Mouse (Mus musculus): Measurements from ENCODE around the gene Smyd3.

DNA sequence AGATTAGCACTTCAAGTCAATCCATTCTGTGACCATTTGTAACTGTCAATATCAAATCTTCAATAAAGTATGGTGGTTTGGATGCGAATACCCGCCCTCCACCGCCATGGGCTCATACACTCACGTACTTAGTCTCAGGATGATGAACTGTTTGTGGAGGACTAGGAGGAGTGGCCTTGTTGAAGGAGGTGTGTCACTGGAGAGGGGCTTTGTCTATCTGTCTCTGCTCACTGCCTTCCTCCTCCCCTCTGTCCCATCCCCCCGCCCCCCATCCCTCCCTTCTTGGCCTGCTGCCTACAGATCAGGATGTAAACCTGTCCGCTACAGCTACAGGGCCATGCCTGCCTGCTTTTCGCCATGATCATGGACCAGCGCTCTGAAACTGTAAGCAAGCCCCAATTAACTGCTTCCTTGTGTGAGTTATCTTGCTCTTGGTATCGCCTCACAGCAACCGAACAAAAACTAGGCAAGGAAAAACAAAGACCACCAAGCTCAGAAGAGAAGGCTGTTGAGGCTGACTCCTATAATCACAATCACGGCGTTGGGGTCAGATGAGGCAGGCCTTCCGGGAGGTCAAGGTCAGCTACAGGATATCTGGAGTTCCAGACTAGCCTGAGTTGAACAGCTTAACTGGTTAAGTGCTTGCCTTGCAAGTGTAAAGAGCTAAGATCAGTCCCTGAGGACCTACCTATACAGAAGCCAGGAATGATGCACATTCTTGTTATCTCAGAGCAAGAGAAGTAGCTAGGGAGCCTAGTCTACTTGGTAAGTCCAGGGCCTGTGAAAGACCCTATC lies 7.1 kb downstream of the Smyd3 start:
- TF ChIP-seq POLR2A (IDR thresholded peaks at IDR 0.05; ENCODE audit: extremely low read depth, insufficient read depth, low read length) (no peak), CTCF (IDR thresholded peaks at IDR 0.05; ENCODE audit: extremely low read depth, insufficient read depth, low read length) (no peak)
